9 mouse cellular contexts compared by ENCODE assay signal in genomic region chr1:125482459-125483287, GRCm38 (mm10). TPM values are rescaled to one million over a fixed set of nuclear protein-coding genes. Genes with fewer than 3 reads are reported as not detected.
A peak's percentile ranks its signal among the peaks of the same experiment; 100 is the strongest.
DNase-seq lines count a peak whose midpoint lies in the region; ATAC-seq and TF ChIP-seq lines count a peak whose summit lies in the region.
"Had no signal": no experiment of that assay in that cellular context is flagged by ENCODE, and none has a peak within 500 bp of the region (broad histone marks: within the 10 kb centered on the region; RNA-seq: fewer than 3 reads in every experiment).

No protein-coding gene starts in this region.

- no peak overlapping the region for H3K27ac ChIP-seq in neural tube, embryonic 14.5 days (ENCODE audit: low read depth, low read length)
- no peak overlapping the region for H3K27ac ChIP-seq in neural tube, embryonic 15.5 days (replicated peaks)
- peak overlapping the region; percentile 73 for H3K27ac ChIP-seq in small intestine, adult 2 months (ENCODE audit: insufficient read depth, low read depth, low read length)
- H3K27ac ChIP-seq: left cerebral cortex, adult 2 months had no signal

- peak; percentile 17 to 26 for DNase-seq in frontal cortex, postnatal 36 days (ENCODE audit: low spot score in 2 of 2)
- peak; percentile 24 to 33 for DNase-seq in layer of hippocampus, postnatal 14 days (ENCODE audit: low spot score in 2 of 2)
- DNase-seq in cerebellum, adult 9-11 months: no peak
- no peak for DNase-seq in cerebellum, postnatal 4 days (ENCODE audit: low spot score in 2 of 2)
- no peak for DNase-seq in embryo, embryonic 11 days

- no peak for TF ChIP-seq POLR2A in small intestine, adult 2 months (IDR thresholded peaks at IDR 0.05; ENCODE audit: low read depth, low read length)

- H3K9me3 ChIP-seq in neural tube, embryonic 14.5 days (ENCODE audit: control insufficient read depth, low read length): no peaks in the 10 kb centered on the region
- no peaks in the 10 kb centered on the region for H3K9me3 ChIP-seq in neural tube, embryonic 15.5 days (replicated peaks)

- TF ChIP-seq CTCF in small intestine, adult 2 months (IDR thresholded peaks at IDR 0.05; ENCODE audit: extremely low read depth, insufficient read length, insufficient replicate concordance, low read depth, low read length): no peak

- H3K4me2 ChIP-seq in neural tube, embryonic 14.5 days (ENCODE audit: low read depth, low read length): no peak overlapping the region
- no peak overlapping the region for H3K4me2 ChIP-seq in neural tube, embryonic 15.5 days

- no peak overlapping the region for H3K9ac ChIP-seq in neural tube, embryonic 14.5 days (replicated peaks; ENCODE audit: low read depth, low read length)
- H3K9ac ChIP-seq in neural tube, embryonic 15.5 days (replicated peaks): no peak overlapping the region

- peak; percentile 54; the same call in 1 of the 2 replicates for ATAC-seq in neural tube, embryonic 14.5 days (ENCODE audit: low read depth)
- no peak for ATAC-seq in neural tube, embryonic 15.5 days (ENCODE audit: low FRiP score)

- no peak overlapping the region for H3K4me3 ChIP-seq in neural tube, embryonic 14.5 days (ENCODE audit: low read depth, low read length)
- H3K4me3 ChIP-seq in neural tube, embryonic 15.5 days (replicated peaks): no peak overlapping the region
- no peak overlapping the region for H3K4me3 ChIP-seq in small intestine, adult 2 months (ENCODE audit: low read depth, low read length)
- H3K4me3 ChIP-seq: left cerebral cortex, adult 2 months had no signal

- H3K36me3 ChIP-seq in neural tube, embryonic 14.5 days (ENCODE audit: control insufficient read depth, insufficient read depth, low read length): no peaks in the 10 kb centered on the region
- H3K36me3 ChIP-seq in neural tube, embryonic 15.5 days: no peaks in the 10 kb centered on the region
- no peaks in the 10 kb centered on the region for H3K36me3 ChIP-seq in small intestine, adult 2 months (ENCODE audit: control insufficient read depth, insufficient read depth, low read length)

- no peaks in the 10 kb centered on the region for H3K4me1 ChIP-seq in neural tube, embryonic 14.5 days (ENCODE audit: control insufficient read depth, insufficient read depth, low read length)
- H3K4me1 ChIP-seq in neural tube, embryonic 15.5 days: no peaks in the 10 kb centered on the region
- peaks cover 19% of the 10 kb centered on the region for H3K4me1 ChIP-seq in small intestine, adult 2 months (ENCODE audit: control insufficient read depth, insufficient read depth, insufficient read length, low read length)

- no peaks in the 10 kb centered on the region for H3K27me3 ChIP-seq in neural tube, embryonic 14.5 days (ENCODE audit: control insufficient read depth, insufficient read depth, low read length)
- H3K27me3 ChIP-seq in neural tube, embryonic 15.5 days (replicated peaks): no peaks in the 10 kb centered on the region
- no peaks in the 10 kb centered on the region for H3K27me3 ChIP-seq in small intestine, adult 2 months (ENCODE audit: control insufficient read depth, insufficient read depth, low read length)

- WGBS in neural tube, embryonic 14.5 days: 77% methylated on average over 10 of the region's 10 CpGs
- WGBS in neural tube, embryonic 15.5 days: 76% methylated on average over 10 of the region's 10 CpGs
- 22% methylated on average over 10 of the region's 10 CpGs for WGBS in small intestine, adult 2 months

RNA-seq across cellular contexts. Expression of gene Actr3, which starts 47.1 kb away (rescaled TPM):
- polyA plus RNA-seq in neural tube, embryonic 14.5 days (2014; fragmentation: Nextera tagmentation; extraction: Ambion mirVana): 222 and 275 TPM in 2 replicates
- polyA plus RNA-seq in neural tube, embryonic 15.5 days (2015; fragmentation: Nextera tagmentation; extraction: Ambion mirVana): 214 and 250 TPM in 2 replicates
- 100 to 1,000 TPM; 296 to 311 TPM for total RNA-seq in layer of hippocampus, postnatal 14 days (2021)
- 45.0 and 90.9 TPM in 2 replicates for polyA plus RNA-seq in small intestine, adult 2 months (2012; rRNA removed)

Comparison
In these comparisons a context has a peak if more than half of its experiments do, and no peak if none do; other contexts are left out.
1. DNase-seq: peak in frontal cortex, postnatal 36 days (2 of 2) and layer of hippocampus, postnatal 14 days (2 of 2); none in cerebellum, adult 9-11 months (single experiment), cerebellum, postnatal 4 days (0 of 2) and embryo, embryonic 11 days (single experiment).